Mouse (Mus musculus): ENCODE measurements around the gene Ccser1.
A peak's percentile ranks its signal among the peaks of the same experiment; 100 is the strongest.

The Ccser1 gene

GRCm38 (mm10) chr6:61471371-61472152, 291.4 kb downstream of the Ccser1 start:
- no peak for DNase-seq

- DNase-seq: peak; percentile 17
Observed at GRCm38 (mm10) chr6:61485336-61485735, 305.2 kb downstream of the Ccser1 start.

- no peak for DNase-seq
Observed at GRCm38 (mm10) chr6:61491979-61492821, 312.1 kb downstream of the Ccser1 start.

- DNase-seq: no peak
Observed at GRCm38 (mm10) chr6:61493386-61493785, 313.3 kb downstream of the Ccser1 start.

GRCm38 (mm10) chr6:61515310-61515709, 335.2 kb downstream of the Ccser1 start:
- no peak for DNase-seq

- no peak for DNase-seq
Observed at GRCm38 (mm10) chr6:61521587-61521986, 341.5 kb downstream of the Ccser1 start.

- no peak for DNase-seq
Observed at GRCm38 (mm10) chr6:61522108-61522507, 342.0 kb downstream of the Ccser1 start.

GRCm38 (mm10) chr6:61523748-61524493, 343.8 kb downstream of the Ccser1 start:
- DNase-seq: no peak

GRCm38 (mm10) chr6:61540732-61541131, 360.6 kb downstream of the Ccser1 start:
- DNase-seq: peak; percentile 21

GRCm38 (mm10) chr6:61543459-61544044, 363.4 kb downstream of the Ccser1 start:
- no peak for DNase-seq

GRCm38 (mm10) chr6:61567551-61567950, 387.4 kb downstream of the Ccser1 start:
- DNase-seq: no peak

- peak; percentile 52 for DNase-seq
Observed at GRCm38 (mm10) chr6:61567967-61568366, 387.8 kb downstream of the Ccser1 start.

GRCm38 (mm10) chr6:61581696-61582095, 401.6 kb downstream of the Ccser1 start:
- DNase-seq: peak; percentile 27

- DNase-seq: no peak
Observed at GRCm38 (mm10) chr6:61588999-61589398, 408.9 kb downstream of the Ccser1 start.

- no peak for DNase-seq
Observed at GRCm38 (mm10) chr6:61601911-61602310, 421.8 kb downstream of the Ccser1 start.

- DNase-seq: no peak
Observed at GRCm38 (mm10) chr6:61614920-61615319, 434.8 kb downstream of the Ccser1 start.

- DNase-seq: no peak
Observed at GRCm38 (mm10) chr6:61621707-61622106, 441.6 kb downstream of the Ccser1 start.

- no peak for DNase-seq
Observed at GRCm38 (mm10) chr6:61661414-61661813, 481.3 kb downstream of the Ccser1 start.

GRCm38 (mm10) chr6:61664572-61664971, 484.4 kb downstream of the Ccser1 start:
- no peak for DNase-seq

- DNase-seq: no peak
Observed at GRCm38 (mm10) chr6:61687002-61687401, 506.9 kb downstream of the Ccser1 start.

GRCm38 (mm10) chr6:61703003-61703402, 522.9 kb downstream of the Ccser1 start:
- DNase-seq: no peak

GRCm38 (mm10) chr6:61721220-61721619, 541.1 kb downstream of the Ccser1 start:
- no peak for DNase-seq

GRCm38 (mm10) chr6:61729065-61729464, 548.9 kb downstream of the Ccser1 start:
- no peak for DNase-seq
